Mouse (Mus musculus): ENCODE measurements at regions not wholly inside any gene's neighbourhood (a gene's known extent, or its start where the extent isn't known, plus 50 kb on each side); places are given as distances from the start of the nearest gene placed in this dataset.

GRCm38 (mm10) chr2:75324146-75324749 lies 334.8 kb upstream of the Hnrnpa3 start:
- no peak for DNase-seq (ENCODE audit: low read depth, low spot score)

DNA sequence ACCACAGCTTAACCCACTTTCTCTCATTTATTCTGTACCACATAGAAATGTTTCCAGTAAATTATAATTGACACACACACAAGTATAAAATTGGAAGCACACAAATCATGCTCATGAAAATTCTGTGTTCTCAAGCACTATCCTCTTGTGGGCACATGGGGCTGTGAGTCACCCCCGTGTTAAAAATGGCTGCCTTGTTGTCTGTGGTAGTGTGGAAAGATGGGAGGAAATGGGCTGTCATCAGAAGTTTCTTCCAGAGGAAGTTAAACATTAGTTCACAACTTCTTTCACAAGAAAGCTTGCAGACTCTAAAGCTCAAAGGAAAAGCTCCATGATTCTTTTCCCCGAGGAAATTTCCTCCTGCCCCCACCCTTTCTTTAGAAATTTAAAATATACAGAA lies 329.5 kb upstream of the Hnrnpa3 start:
- DNase-seq (ENCODE audit: low read depth, low spot score), result no peak

- no peak for DNase-seq (ENCODE audit: low read depth, low spot score)
Observed at GRCm38 (mm10) chr2:75341310-75341709, 317.8 kb upstream of the Hnrnpa3 start.

GRCm38 (mm10) chr2:75341726-75342280 lies 317.3 kb upstream of the Hnrnpa3 start:
- no peak for DNase-seq (ENCODE audit: low read depth, low spot score)

- no peak for DNase-seq (ENCODE audit: low read depth, low spot score)
Observed at GRCm38 (mm10) chr2:75350902-75351301, 308.2 kb upstream of the Hnrnpa3 start.

- DNase-seq (ENCODE audit: low read depth, low spot score), result no peak
Observed at GRCm38 (mm10) chr2:75351965-75352364, 307.1 kb upstream of the Hnrnpa3 start.

DNA sequence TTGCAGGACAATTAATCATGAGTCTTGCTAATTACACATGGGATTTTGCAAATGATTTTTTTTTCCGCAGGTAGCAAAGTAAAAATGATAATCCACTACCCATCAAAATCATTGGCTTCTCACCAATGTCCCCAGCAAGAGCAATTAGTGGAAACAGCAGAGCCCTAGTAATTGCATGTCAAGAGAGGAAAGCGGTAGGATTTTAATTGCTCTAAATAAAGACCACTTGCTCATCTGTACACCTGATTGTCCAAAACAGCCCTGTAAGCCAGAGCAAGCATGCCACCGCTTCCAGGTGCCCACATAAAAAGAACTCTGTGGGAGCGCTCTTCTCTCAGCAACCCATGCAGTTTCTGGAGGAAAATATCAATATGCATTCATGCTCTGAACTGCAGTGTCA lies 306.5 kb upstream of the Hnrnpa3 start:
- DNase-seq (ENCODE audit: low read depth, low spot score), result no peak

- DNase-seq (ENCODE audit: low read depth, low spot score), result no peak
Observed at GRCm38 (mm10) chr2:75356691-75357375, 302.2 kb upstream of the Hnrnpa3 start.

DNA sequence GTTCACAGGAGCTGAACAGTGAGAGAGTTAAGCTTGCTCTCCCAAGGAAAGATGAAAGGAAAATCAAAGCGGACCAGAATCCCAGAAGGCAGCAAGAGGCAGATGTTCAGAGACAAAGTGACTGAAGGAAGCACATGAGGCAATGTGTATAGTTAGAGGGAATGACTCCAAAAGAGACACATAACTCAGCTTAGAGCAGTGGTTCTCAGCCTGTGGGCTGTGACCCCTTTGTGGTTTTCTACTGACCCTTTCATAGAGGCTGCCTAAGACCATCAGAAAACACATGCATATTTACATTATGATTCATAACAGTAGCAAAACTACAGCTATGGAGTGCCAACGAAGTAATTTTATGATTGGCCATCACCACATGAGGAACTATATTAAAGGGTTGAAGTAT lies 301.5 kb upstream of the Hnrnpa3 start:
- DNase-seq (ENCODE audit: low read depth, low spot score), result no peak

DNA sequence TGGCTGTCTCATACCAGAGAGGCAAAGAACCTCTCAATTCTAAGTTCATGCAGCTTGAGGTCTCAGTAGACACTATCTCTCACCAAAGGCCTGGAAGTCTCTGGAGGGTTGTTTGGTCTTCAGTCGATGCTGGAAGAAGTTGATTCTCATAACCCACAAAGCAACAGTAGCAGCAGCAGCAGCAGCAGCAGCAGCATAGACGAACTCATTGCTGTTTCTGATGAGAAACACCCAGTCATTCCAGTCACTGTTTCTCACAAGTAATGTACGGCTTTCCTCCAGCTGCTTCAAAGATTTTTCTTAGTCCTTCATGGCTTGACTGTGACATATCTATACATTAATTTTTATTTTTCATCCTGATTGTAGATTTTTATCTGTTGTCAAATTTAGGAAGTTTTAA lies 298.1 kb upstream of the Hnrnpa3 start:
- DNase-seq (ENCODE audit: low read depth, low spot score), result no peak

GRCm38 (mm10) chr2:75376666-75377065 lies 282.4 kb upstream of the Hnrnpa3 start:
- no peak for DNase-seq (ENCODE audit: low read depth, low spot score)

DNA sequence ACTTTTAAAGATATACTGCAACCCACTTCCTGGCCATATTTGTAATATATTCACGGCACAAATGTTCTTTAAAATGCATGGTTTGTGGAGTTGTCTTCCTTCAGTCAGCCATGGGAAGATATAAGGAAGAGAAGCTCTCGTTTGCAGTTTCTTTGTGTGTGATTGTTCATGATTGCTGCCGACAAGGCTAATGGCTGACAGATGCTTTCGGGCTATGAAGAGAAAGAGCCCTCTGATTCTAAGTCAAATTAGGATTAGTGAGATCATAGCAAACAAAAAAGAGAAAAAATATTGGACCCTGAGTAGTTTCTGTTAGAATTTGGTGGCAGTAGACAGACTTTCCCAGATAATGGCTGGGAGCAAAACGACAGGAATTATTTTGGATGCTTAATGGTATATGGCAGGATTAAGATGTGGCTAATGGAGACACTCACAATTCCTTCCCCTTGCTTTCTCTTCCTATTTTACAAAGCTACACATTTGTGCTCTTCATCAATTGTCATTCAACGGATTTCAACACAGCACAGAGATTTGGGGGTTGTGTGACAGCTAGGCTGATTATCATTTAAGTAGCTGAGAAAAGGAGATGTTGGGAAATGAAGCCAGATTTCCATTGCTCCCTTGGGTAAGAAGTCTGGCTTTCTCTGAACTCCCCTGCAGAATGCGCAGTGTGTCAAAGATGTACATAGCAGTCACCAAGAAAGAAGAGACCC lies 273.4 kb upstream of the Hnrnpa3 start:
- no peak for DNase-seq (ENCODE audit: low read depth, low spot score)

DNA sequence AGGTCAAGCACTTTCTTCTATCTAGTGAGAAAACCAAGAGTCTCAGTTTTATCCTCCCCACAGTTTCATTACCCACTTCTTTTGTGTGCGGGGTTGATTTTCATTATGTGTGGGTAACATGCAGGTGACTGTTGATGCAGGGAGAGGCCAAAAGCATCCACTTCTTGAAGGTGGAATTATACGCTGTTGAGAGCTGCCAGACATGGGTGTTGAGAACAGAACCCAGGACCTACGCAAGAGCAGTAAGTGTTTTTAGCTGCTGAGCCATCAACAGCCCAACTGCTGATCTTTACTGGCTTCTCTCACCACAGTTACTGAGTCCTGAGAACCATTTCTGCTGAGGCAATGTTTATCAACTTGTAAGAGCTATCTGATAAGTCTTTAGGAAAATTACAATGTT lies 272.4 kb upstream of the Hnrnpa3 start:
- no peak for DNase-seq (ENCODE audit: low read depth, low spot score)

- DNase-seq (ENCODE audit: low read depth, low spot score), result no peak
Observed at GRCm38 (mm10) chr2:75392041-75392440, 267.0 kb upstream of the Hnrnpa3 start.

DNA sequence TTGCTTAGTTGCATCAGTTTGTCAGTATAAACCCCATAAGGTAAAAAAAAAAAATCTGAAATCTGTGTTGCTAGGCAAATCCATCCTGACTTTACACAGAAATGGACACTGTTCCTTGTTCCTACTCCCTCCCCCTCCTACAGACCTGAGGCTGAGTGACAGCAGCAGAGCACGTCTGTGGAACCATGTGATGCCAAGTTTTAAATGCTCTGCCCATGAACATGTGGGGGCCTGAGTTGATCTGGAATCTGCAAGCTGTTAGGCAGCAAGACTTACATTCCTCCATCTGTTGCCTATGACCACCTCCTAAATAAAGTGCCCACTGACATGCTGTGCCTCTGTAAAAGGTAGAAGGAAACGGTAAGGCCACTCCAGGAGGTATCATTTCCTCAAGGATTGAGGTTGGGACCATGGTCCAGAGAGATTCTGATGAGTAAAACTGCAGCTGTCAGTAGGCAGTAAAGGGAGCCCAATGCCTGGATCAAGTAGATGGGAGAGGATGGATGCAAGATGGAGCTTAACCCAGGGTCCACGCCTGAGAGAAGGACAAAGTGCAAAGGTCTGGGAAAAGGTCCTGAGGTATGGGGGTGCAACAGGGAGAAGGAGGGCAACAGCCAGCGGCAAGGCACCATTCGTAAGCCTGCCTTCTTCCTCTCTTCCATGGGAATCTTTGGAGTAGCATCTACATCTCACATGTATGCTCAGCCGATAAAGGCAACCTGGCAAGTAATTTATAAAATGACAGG lies 264.0 kb upstream of the Hnrnpa3 start:
- no peak for DNase-seq (ENCODE audit: low read depth, low spot score)

- DNase-seq (ENCODE audit: low read depth, low spot score), result no peak
Observed at GRCm38 (mm10) chr2:75396016-75396415, 263.0 kb upstream of the Hnrnpa3 start.

DNA sequence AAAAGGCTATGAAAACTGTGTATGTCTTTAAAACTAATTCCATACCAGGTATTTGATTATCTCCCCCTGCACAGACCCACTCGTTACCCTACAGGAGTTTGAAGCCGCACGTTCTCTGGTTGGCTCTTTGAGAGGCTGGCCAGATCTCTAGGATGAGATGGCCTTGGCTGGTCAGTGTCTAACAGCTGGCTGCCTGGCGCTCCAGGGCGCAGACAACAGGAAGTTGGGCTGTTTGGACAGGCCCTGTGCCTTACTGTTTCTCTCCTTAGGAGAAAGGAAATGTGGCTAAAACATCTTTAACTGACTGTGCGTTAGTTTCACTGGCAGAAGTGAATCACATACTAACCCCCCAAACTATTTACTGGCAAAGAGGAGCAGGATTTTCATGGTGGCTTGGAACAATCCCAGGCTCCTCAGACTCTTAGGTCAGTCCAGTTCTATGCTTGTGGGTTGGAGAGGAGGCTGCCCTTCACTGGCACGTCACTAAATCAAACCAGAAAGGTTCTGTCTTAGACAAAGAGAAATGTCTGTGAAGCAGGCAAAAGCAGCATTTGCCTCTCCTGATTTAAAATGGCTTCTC lies 258.7 kb upstream of the Hnrnpa3 start:
- DNase-seq (ENCODE audit: low read depth, low spot score), result no peak

GRCm38 (mm10) chr2:75403791-75404190 lies 255.3 kb upstream of the Hnrnpa3 start:
- DNase-seq (ENCODE audit: low read depth, low spot score), result no peak

- peak; percentile 21 for DNase-seq (ENCODE audit: low read depth, low spot score)
Observed at GRCm38 (mm10) chr2:75405524-75406214, 253.4 kb upstream of the Hnrnpa3 start.

DNA sequence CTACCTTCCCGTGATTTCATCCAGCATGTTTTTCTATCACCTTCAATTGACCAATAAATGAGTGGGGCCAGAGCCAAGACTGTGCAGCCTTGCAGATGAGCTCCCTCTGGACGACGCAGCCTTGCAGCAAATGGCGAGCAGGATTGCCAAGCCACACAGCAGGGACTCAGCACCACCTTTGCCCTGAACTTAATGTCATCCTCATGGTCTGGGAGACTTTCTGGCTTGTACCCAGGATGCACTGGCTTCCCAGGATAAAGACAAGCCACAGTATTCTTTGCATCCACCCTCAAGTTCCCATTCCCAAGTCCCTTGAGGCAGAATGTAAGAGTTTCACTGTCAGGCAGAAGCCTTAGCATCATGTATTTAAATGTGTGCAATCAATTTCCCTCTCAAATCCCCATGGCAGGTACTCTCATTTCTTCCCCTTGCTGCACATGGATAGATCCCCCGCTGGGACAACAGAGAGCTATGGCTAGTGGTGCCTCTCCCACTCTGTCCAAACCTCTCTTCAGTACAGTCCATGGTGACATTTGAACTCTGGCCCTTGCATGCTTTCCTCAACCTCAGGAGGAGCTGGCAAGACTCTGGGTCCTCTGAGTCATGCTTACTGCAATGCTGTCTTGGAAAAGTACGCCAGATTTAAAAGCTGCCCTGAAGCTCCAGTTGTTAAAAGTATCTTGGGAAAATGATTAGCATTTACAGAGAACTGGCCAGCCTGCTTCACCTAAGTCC lies 252.2 kb upstream of the Hnrnpa3 start:
- DNase-seq (ENCODE audit: low read depth, low spot score), result no peak

Data from retina, postnatal 7 days (tissue).